8 mouse cellular contexts compared by ENCODE assay signal in genomic region chr2:112812637-112813402, GRCm38 (mm10).
DNase-seq lines count a peak whose midpoint lies in the region; ATAC-seq and TF ChIP-seq lines count a peak whose summit lies in the region.
"Had no signal": no experiment of that assay in that cellular context is flagged by ENCODE, and none has a peak within 500 bp of the region (broad histone marks: within the 10 kb centered on the region; RNA-seq: fewer than 3 reads in every experiment).

No protein-coding gene starts in this region.

- TF ChIP-seq POLR2A in cerebellum, adult 2 months (IDR thresholded peaks at IDR 0.05; ENCODE audit: borderline replicate concordance, insufficient read depth, low read length) = no peak

- H3K9me3 ChIP-seq in lung, embryonic 14.5 days (ENCODE audit: low read depth, low read length) = no peaks in the 10 kb centered on the region
- no peaks in the 10 kb centered on the region for H3K9me3 ChIP-seq in forebrain, postnatal 0 days (ENCODE audit: low read length)
- H3K9me3 ChIP-seq in neural tube, embryonic 14.5 days (ENCODE audit: control insufficient read depth, low read length) = no peaks in the 10 kb centered on the region
- H3K9me3 ChIP-seq: limb, embryonic 12.5 days had no signal

- H3K27me3 ChIP-seq in lung, embryonic 14.5 days (ENCODE audit: insufficient read depth, low read length) = no peaks in the 10 kb centered on the region
- H3K27me3 ChIP-seq in cerebellum, adult 2 months (ENCODE audit: control insufficient read depth, insufficient read depth, low read length) = no peaks in the 10 kb centered on the region
- no peaks in the 10 kb centered on the region for H3K27me3 ChIP-seq in forebrain, postnatal 0 days (ENCODE audit: insufficient read depth, low read length)
- H3K27me3 ChIP-seq in neural tube, embryonic 14.5 days (ENCODE audit: control insufficient read depth, insufficient read depth, low read length) = no peaks in the 10 kb centered on the region
- H3K27me3 ChIP-seq: limb, embryonic 12.5 days had no signal

- no peak overlapping the region for H3K4me3 ChIP-seq in lung, embryonic 14.5 days (ENCODE audit: low read depth, low read length)
- no peak overlapping the region for H3K4me3 ChIP-seq in cerebellum, adult 2 months (replicated peaks; ENCODE audit: insufficient read depth, low read depth, low read length)
- no peak overlapping the region for H3K4me3 ChIP-seq in forebrain, postnatal 0 days (ENCODE audit: low read depth, low read length)
- no peak overlapping the region for H3K4me3 ChIP-seq in neural tube, embryonic 14.5 days (ENCODE audit: low read depth, low read length)
- H3K4me3 ChIP-seq: limb, embryonic 12.5 days had no signal

- no peaks in the 10 kb centered on the region for H3K36me3 ChIP-seq in lung, embryonic 14.5 days (ENCODE audit: insufficient read depth)
- H3K36me3 ChIP-seq in forebrain, postnatal 0 days (ENCODE audit: insufficient read depth) = no peaks in the 10 kb centered on the region
- H3K36me3 ChIP-seq in neural tube, embryonic 14.5 days (ENCODE audit: control insufficient read depth, insufficient read depth, low read length) = no peaks in the 10 kb centered on the region
- H3K36me3 ChIP-seq: limb, embryonic 12.5 days had no signal

- H3K9ac ChIP-seq in lung, embryonic 14.5 days = no peak overlapping the region
- no peak overlapping the region for H3K9ac ChIP-seq in forebrain, postnatal 0 days
- H3K9ac ChIP-seq in neural tube, embryonic 14.5 days (replicated peaks; ENCODE audit: low read depth, low read length) = no peak overlapping the region
- H3K9ac ChIP-seq: limb, embryonic 12.5 days had no signal

- 57% methylated on average over 5 of the region's 5 CpGs for WGBS in lung, embryonic 14.5 days
- 72% methylated on average over 5 of the region's 5 CpGs for WGBS in cerebellum, adult 2 months
- 71% methylated on average over 5 of the region's 5 CpGs for WGBS in forebrain, postnatal 0 days
- WGBS in neural tube, embryonic 14.5 days = 70% methylated on average over 5 of the region's 5 CpGs

- peak; percentile 28 for DNase-seq in lung, embryonic 14.5 days
- DNase-seq in lung, postnatal 10 days = no peak
- DNase-seq in cerebellum, adult 2 months = peak in 1 of 2 experiments; percentile 12
- DNase-seq in forebrain, postnatal 0 days = peak; percentile 55
- no peak for DNase-seq in heart, postnatal 4 days

- 0 out of 2 replicates have a peak, but pooled peaks have one; percentile 35 for ATAC-seq in lung, embryonic 14.5 days (ENCODE audit: insufficient read depth)
- ATAC-seq in forebrain, postnatal 0 days = peak; percentile 73
- peak; percentile 65 for ATAC-seq in neural tube, embryonic 14.5 days (ENCODE audit: low read depth)
- no peak for ATAC-seq in CD4-positive, CD25-positive, alpha-beta regulatory T cell, adult 4 months

- no peaks in the 10 kb centered on the region for H3K4me1 ChIP-seq in lung, embryonic 14.5 days (ENCODE audit: insufficient read depth)
- no peaks in the 10 kb centered on the region for H3K4me1 ChIP-seq in cerebellum, adult 2 months (ENCODE audit: control insufficient read depth, insufficient read depth, low read length)
- no peaks in the 10 kb centered on the region for H3K4me1 ChIP-seq in forebrain, postnatal 0 days (ENCODE audit: insufficient read depth)
- H3K4me1 ChIP-seq in neural tube, embryonic 14.5 days (ENCODE audit: control insufficient read depth, insufficient read depth, low read length) = no peaks in the 10 kb centered on the region

- H3K27ac ChIP-seq in lung, embryonic 14.5 days (ENCODE audit: low read depth) = no peak overlapping the region
- no peak overlapping the region for H3K27ac ChIP-seq in cerebellum, adult 2 months (ENCODE audit: insufficient read depth, low read length)
- no peak overlapping the region for H3K27ac ChIP-seq in forebrain, postnatal 0 days (ENCODE audit: low read depth, low read length)
- H3K27ac ChIP-seq in neural tube, embryonic 14.5 days (ENCODE audit: low read depth, low read length) = no peak overlapping the region
- H3K27ac ChIP-seq: limb, embryonic 12.5 days had no signal

- peak; percentile 61 for TF ChIP-seq CTCF in lung, embryonic 14.5 days (IDR thresholded peaks at IDR 0.05; ENCODE audit: low read depth)
- TF ChIP-seq CTCF in cerebellum, adult 2 months (IDR thresholded peaks at IDR 0.05; ENCODE audit: borderline replicate concordance, insufficient read depth, low read depth, low read length) = peak; percentile 62; the same call in 1 of the 2 replicates
- TF ChIP-seq CTCF in forebrain, postnatal 0 days (IDR thresholded peaks at IDR 0.05; ENCODE audit: low read depth) = peak; percentile 71

- no peak overlapping the region for H3K4me2 ChIP-seq in lung, embryonic 14.5 days
- no peak overlapping the region for H3K4me2 ChIP-seq in forebrain, postnatal 0 days (ENCODE audit: low read depth)
- no peak overlapping the region for H3K4me2 ChIP-seq in neural tube, embryonic 14.5 days (ENCODE audit: low read depth, low read length)
- H3K4me2 ChIP-seq: limb, embryonic 12.5 days had no signal

Comparison
In these comparisons a context has a peak if more than half of its experiments do, and no peak if none do; other contexts are left out.
1. DNase-seq: peak in lung, embryonic 14.5 days (single experiment) and forebrain, postnatal 0 days (single experiment); none in lung, postnatal 10 days (single experiment) and heart, postnatal 4 days (single experiment).
2. Peak in every context shown above with its lines, with median percentiles within 50 percentile points of each other: CTCF ChIP-seq.